Mouse (Mus musculus): ENCODE results near the gene Elob. TPM values are rescaled to one million over a fixed set of nuclear protein-coding genes. Genes with fewer than 3 reads are reported as not detected.

Elob gene
- polyA plus RNA-seq, 1 experiment from 2014 or later, result 1,038 TPM

DNA sequence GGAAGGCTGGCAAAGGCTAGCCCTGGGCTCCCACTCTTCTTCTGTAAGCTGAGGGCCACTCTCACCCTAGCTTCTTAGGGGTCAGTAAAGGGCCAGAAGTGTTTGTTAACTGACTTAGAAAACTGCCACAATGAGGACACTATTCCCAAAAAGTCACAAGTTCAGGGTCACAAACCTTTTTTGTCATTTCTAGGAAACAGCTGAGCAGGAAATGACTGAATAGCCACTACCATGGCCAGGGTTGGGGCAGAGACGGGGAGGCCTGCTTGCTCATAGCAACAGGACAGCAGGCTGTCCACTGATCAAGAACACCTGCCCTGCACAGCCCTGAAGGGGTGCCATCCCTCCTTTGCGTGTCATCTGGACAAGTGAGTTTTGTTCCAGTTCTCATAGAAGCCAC is 51.8 kb downstream of the Elob start:
- ATAC-seq (ENCODE audit: insufficient number of reproducible peaks, low FRiP score, low TSS enrichment, low read depth), result no peak
- Histone ChIP-seq H3K9ac (no peak overlapping the region), H3K4me2 (replicated peaks) (no peak overlapping the region), H3K36me3 (no peaks in the 10 kb centered on the region), H3K27ac (replicated peaks) (no peak overlapping the region), H3K27me3 (no peaks in the 10 kb centered on the region), H3K9me3 (replicated peaks) (no peaks in the 10 kb centered on the region), H3K4me3 (replicated peaks) (no peak overlapping the region), H3K4me1 (0 out of 2 replicates have a peak, but pooled peaks cover 3% of the 10 kb centered on the region)
- 58% methylated on average over 2 of the region's 2 CpGs for WGBS

DNA sequence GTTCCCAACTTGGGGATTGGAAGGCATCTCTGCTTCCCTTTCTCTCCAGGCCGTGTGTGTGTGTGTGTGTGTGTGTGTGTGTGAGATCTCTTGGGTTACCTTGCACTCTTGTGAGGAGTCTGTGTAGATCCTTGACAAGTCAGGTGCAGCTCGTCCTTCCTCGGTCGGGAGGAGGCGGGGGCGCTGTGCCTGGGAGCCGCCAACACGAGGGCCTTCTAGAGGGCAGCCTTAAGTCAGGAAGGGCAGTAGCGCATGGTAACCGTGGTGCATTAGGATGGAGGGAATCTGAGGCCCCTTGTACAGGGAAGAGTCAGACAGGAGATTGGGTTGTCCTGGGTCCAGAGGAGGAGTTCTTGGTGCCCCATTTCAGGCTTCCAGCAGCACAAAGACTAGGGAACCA is 52.7 kb downstream of the Elob start:
- ATAC-seq (ENCODE audit: insufficient number of reproducible peaks, low FRiP score, low TSS enrichment, low read depth), result no peak
- Histone ChIP-seq H3K36me3 (no peaks in the 10 kb centered on the region), H3K27me3 (no peaks in the 10 kb centered on the region), H3K4me2 (replicated peaks) (no peak overlapping the region), H3K9me3 (replicated peaks) (no peaks in the 10 kb centered on the region), H3K4me3 (replicated peaks) (no peak overlapping the region), H3K4me1 (peaks cover 3% of the 10 kb centered on the region; the same call in 1 of the 2 replicates), H3K9ac (no peak overlapping the region), H3K27ac (replicated peaks) (no peak overlapping the region)
- 83% methylated on average over 10 of the region's 10 CpGs for WGBS

Small RNA genes lying within 50 kb of the gene (microRNA-seq; reads per million reads assigned to microRNA genes)
- 1.2 reads per million for gene Mir5125 (ENCODE audit: borderline number of aligned reads)

Other genes with a start within 250 kb of the Elob start
- gene Zfp13, start 229.6 kb downstream of the Elob start, polyA plus RNA-seq (2015; fragmentation: Nextera tagmentation; extraction: Ambion mirVana), result 13.4 and 14.1 TPM in 2 replicates
- 0.08 and 0.14 TPM in 2 replicates for gene Zscan10, start 228.3 kb downstream of the Elob start, polyA plus RNA-seq (2015; fragmentation: Nextera tagmentation; extraction: Ambion mirVana)
- 0.76 and 0.81 TPM in 2 replicates for gene Mmp25, start 183.9 kb downstream of the Elob start, polyA plus RNA-seq (2015; fragmentation: Nextera tagmentation; extraction: Ambion mirVana)
- 15.8 and 17.0 TPM in 2 replicates for gene Bicdl2, start 168.6 kb downstream of the Elob start, polyA plus RNA-seq (2015; fragmentation: Nextera tagmentation; extraction: Ambion mirVana)
- 95.7 and 102 TPM in 2 replicates for gene Hcfc1r1, start 155.5 kb downstream of the Elob start, polyA plus RNA-seq (2015; fragmentation: Nextera tagmentation; extraction: Ambion mirVana)
- gene Thoc6, start 155.3 kb downstream of the Elob start, polyA plus RNA-seq (2015; fragmentation: Nextera tagmentation; extraction: Ambion mirVana), result 42.2 and 42.9 TPM in 2 replicates
- 29.5 and 33.2 TPM in 2 replicates for gene Tnfrsf12a, start 151.7 kb downstream of the Elob start, polyA plus RNA-seq (2015; fragmentation: Nextera tagmentation; extraction: Ambion mirVana)
- gene Cldn6, start 149.9 kb downstream of the Elob start, polyA plus RNA-seq (2015; fragmentation: Nextera tagmentation; extraction: Ambion mirVana), result 19.8 and 20.2 TPM in 2 replicates
- gene Cldn9, start 145.1 kb downstream of the Elob start, polyA plus RNA-seq (2015; fragmentation: Nextera tagmentation; extraction: Ambion mirVana), result 13.8 and 18.3 TPM in 2 replicates
- 1.0 and 1.1 TPM in 2 replicates for gene 1520401A03Rik, start 106.4 kb downstream of the Elob start, polyA plus RNA-seq (2015; fragmentation: Nextera tagmentation; extraction: Ambion mirVana)
- gene Pkmyt1, start 102.8 kb downstream of the Elob start, polyA plus RNA-seq (2015; fragmentation: Nextera tagmentation; extraction: Ambion mirVana), result 49.6 and 55.8 TPM in 2 replicates
- 20.9 and 27.2 TPM in 2 replicates for gene Paqr4, start 88.3 kb downstream of the Elob start, polyA plus RNA-seq (2015; fragmentation: Nextera tagmentation; extraction: Ambion mirVana)
- 36.8 and 38.2 TPM in 2 replicates for gene Kremen2, start 83.3 kb downstream of the Elob start, polyA plus RNA-seq (2015; fragmentation: Nextera tagmentation; extraction: Ambion mirVana)
- 71.9 and 72.1 TPM in 2 replicates for gene Flywch1, start 57.5 kb downstream of the Elob start, polyA plus RNA-seq (2015; fragmentation: Nextera tagmentation; extraction: Ambion mirVana)
- gene Flywch2, start 43.1 kb downstream of the Elob start, polyA plus RNA-seq (2015; fragmentation: Nextera tagmentation; extraction: Ambion mirVana), result 38.3 and 44.0 TPM in 2 replicates
- 489 and 525 TPM in 2 replicates for gene Srrm2, start 38.6 kb downstream of the Elob start, polyA plus RNA-seq (2015; fragmentation: Nextera tagmentation; extraction: Ambion mirVana)
- gene Prss33, start 6.9 kb upstream of the Elob start, polyA plus RNA-seq (2015; fragmentation: Nextera tagmentation; extraction: Ambion mirVana), result 0.49 and 0.85 TPM in 2 replicates
- gene Prss32, start 14.7 kb upstream of the Elob start, polyA plus RNA-seq (2015; fragmentation: Nextera tagmentation; extraction: Ambion mirVana), result 0.12 TPM in 1 of 2 replicates, not detected in the other
- gene Prss41, start 15.0 kb upstream of the Elob start, polyA plus RNA-seq (2015; fragmentation: Nextera tagmentation; extraction: Ambion mirVana), result 1.8 and 2.0 TPM in 2 replicates
- not detected in 2 replicates for gene Prss21, start 38.9 kb upstream of the Elob start, polyA plus RNA-seq (2015; fragmentation: Nextera tagmentation; extraction: Ambion mirVana)
- 3.1 TPM in 1 of 2 replicates, not detected in the other for gene Dcpp1, start 51.7 kb upstream of the Elob start, polyA plus RNA-seq (2015; fragmentation: Nextera tagmentation; extraction: Ambion mirVana)
- not detected in 2 replicates for gene Dcpp2, start 51.7 kb upstream of the Elob start, polyA plus RNA-seq (2015; fragmentation: Nextera tagmentation; extraction: Ambion mirVana)
- 1.0 and 6.6 TPM in 2 replicates for gene Dcpp3, start 88.3 kb upstream of the Elob start, polyA plus RNA-seq (2015; fragmentation: Nextera tagmentation; extraction: Ambion mirVana)
- gene Sbp, start 112.5 kb upstream of the Elob start, polyA plus RNA-seq (2015; fragmentation: Nextera tagmentation; extraction: Ambion mirVana), result not detected in 2 replicates
- not detected in 2 replicates for gene Sbpl, start 126.1 kb upstream of the Elob start, polyA plus RNA-seq (2015; fragmentation: Nextera tagmentation; extraction: Ambion mirVana)
- 0.18 TPM in 1 of 2 replicates, not detected in the other for gene Prss30, start 151.4 kb upstream of the Elob start, polyA plus RNA-seq (2015; fragmentation: Nextera tagmentation; extraction: Ambion mirVana)
- gene Prss22, start 169.0 kb upstream of the Elob start, polyA plus RNA-seq (2015; fragmentation: Nextera tagmentation; extraction: Ambion mirVana), result 3.2 and 3.4 TPM in 2 replicates
- 4.6 and 4.9 TPM in 2 replicates for gene Prss27, start 209.0 kb upstream of the Elob start, polyA plus RNA-seq (2015; fragmentation: Nextera tagmentation; extraction: Ambion mirVana)
- gene Kctd5, start 244.3 kb upstream of the Elob start, polyA plus RNA-seq (2015; fragmentation: Nextera tagmentation; extraction: Ambion mirVana), result 62.1 and 64.5 TPM in 2 replicates